26 mouse cellular contexts compared by ENCODE assay signal in the genomic region with DNA sequence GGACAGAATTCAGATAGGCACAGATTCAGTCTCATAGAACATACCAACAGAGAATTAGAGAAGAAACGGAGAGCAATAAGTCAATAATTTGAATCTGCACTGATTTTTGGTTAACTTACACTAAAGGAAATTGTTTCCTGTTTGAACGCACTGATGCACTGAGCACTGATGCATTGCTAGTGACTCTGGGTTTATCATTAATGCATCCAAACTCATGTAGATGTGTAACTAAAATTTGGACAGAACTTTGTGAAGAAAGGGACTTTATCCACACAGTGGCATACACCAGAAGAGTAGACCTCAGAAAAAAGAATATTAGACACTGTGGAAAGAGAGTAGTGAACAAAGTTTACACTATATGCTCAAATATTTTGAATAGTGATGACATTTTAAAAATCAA.
A peak's percentile ranks its signal among the peaks of the same experiment; 100 is the strongest.
DNase-seq lines count a peak whose midpoint lies in the region; ATAC-seq and TF ChIP-seq lines count a peak whose summit lies in the region.
"Had no signal": no experiment of that assay in that cellular context is flagged by ENCODE, and none has a peak within 500 bp of the region (broad histone marks: within the 10 kb centered on the region; RNA-seq: fewer than 3 reads in every experiment).

No protein-coding gene starts in this region.

- no peaks in the 10 kb centered on the region for H3K9me3 ChIP-seq in kidney, embryonic 14.5 days (ENCODE audit: control insufficient read depth, low read length)
- H3K9me3 ChIP-seq in kidney, embryonic 16.5 days (ENCODE audit: low read length) = no peaks in the 10 kb centered on the region
- H3K9me3 ChIP-seq: embryonic facial prominence, embryonic 13.5 days; embryonic facial prominence, embryonic 15.5 days; forebrain, embryonic 13.5 days; forebrain, embryonic 15.5 days; G1E had no signal

- TF ChIP-seq POLR2A in kidney, adult 2 months (IDR thresholded peaks at IDR 0.05; ENCODE audit: low read depth, low read length) = no peak

- H3K9ac ChIP-seq in kidney, embryonic 14.5 days (ENCODE audit: low read depth, low read length) = no peak overlapping the region
- H3K9ac ChIP-seq in kidney, embryonic 16.5 days (replicated peaks; ENCODE audit: low read length) = no peak overlapping the region
- H3K9ac ChIP-seq: embryonic facial prominence, embryonic 13.5 days; embryonic facial prominence, embryonic 15.5 days; forebrain, embryonic 13.5 days; forebrain, embryonic 15.5 days had no signal

- no peaks in the 10 kb centered on the region for H3K27me3 ChIP-seq in kidney, adult 2 months (replicated peaks; ENCODE audit: control insufficient read depth, insufficient read depth, low read length)
- H3K27me3 ChIP-seq in kidney, embryonic 14.5 days (ENCODE audit: control insufficient read depth, insufficient read depth, low read length) = no peaks in the 10 kb centered on the region
- no peaks in the 10 kb centered on the region for H3K27me3 ChIP-seq in kidney, embryonic 16.5 days (ENCODE audit: insufficient read depth, low read length)
- H3K27me3 ChIP-seq in Patski = no peaks in the 10 kb centered on the region
- H3K27me3 ChIP-seq: CH12.LX; embryonic facial prominence, embryonic 13.5 days; embryonic facial prominence, embryonic 15.5 days; forebrain, embryonic 13.5 days; forebrain, embryonic 15.5 days had no signal

- H3K4me2 ChIP-seq in kidney, embryonic 14.5 days (replicated peaks; ENCODE audit: low read depth, low read length) = no peak overlapping the region
- no peak overlapping the region for H3K4me2 ChIP-seq in kidney, embryonic 16.5 days (replicated peaks; ENCODE audit: low read depth, low read length)
- H3K4me2 ChIP-seq: embryonic facial prominence, embryonic 13.5 days; embryonic facial prominence, embryonic 15.5 days; forebrain, embryonic 13.5 days; forebrain, embryonic 15.5 days had no signal

- peak; percentile 76; the same call in 1 of the 2 replicates for ATAC-seq in kidney, embryonic 14.5 days (ENCODE audit: low FRiP score, low TSS enrichment)
- peak; percentile 86 for ATAC-seq in kidney, embryonic 16.5 days (ENCODE audit: low FRiP score, low TSS enrichment)
- peak; percentile 12 for ATAC-seq in Patski
- ATAC-seq: CD4-positive, CD25-positive, alpha-beta regulatory T cell, adult 4 months; forebrain, embryonic 13.5 days; forebrain, embryonic 15.5 days had no signal

- WGBS in kidney, adult 2 months = 38% methylated on average over 2 of the region's 2 CpGs
- WGBS in kidney, embryonic 14.5 days = 74% methylated on average over 2 of the region's 2 CpGs
- WGBS in kidney, embryonic 16.5 days = 59% methylated on average over 2 of the region's 2 CpGs

- POLR2A ChIA-PET in Patski (lab: Charles Lee) = no interaction called here

- CTCF ChIA-PET in Patski (lab: Charles Lee) = no interaction called here

- no peak for TF ChIP-seq CTCF in kidney, adult 2 months (conservative IDR thresholded peaks at IDR 0.05; ENCODE audit: insufficient read depth, insufficient read length, low read depth, low read length)
- TF ChIP-seq CTCF in Patski (IDR thresholded peaks at IDR 0.05) = no peak

- peak; percentile 65 for DNase-seq in kidney, adult 2 months
- no peak for DNase-seq in kidney, postnatal 4 days
- no peak for DNase-seq in kidney, postnatal 25 days
- no peak for DNase-seq in kidney, postnatal 14 days
- no peak for DNase-seq in Patski (ENCODE audit: low read depth, low spot score)
- DNase-seq: adrenal gland, adult 2 months; adrenal gland, postnatal 10 days; adrenal gland, postnatal 25 days; B cell, adult 2 months; cerebellum, adult 11 months; cerebellum, adult 18-20 months; cerebellum, adult 8-10 months; cerebellum, adult 9-11 months; cerebellum, postnatal 14 days; cerebellum, postnatal 36 days; embryo, embryonic 11 days had no signal

- H3K4me1 ChIP-seq in kidney, adult 2 months (ENCODE audit: control insufficient read depth, insufficient read depth, low read length) = no peaks in the 10 kb centered on the region
- no peaks in the 10 kb centered on the region for H3K4me1 ChIP-seq in kidney, embryonic 14.5 days (ENCODE audit: control insufficient read depth, insufficient read depth, low read length)
- H3K4me1 ChIP-seq in kidney, embryonic 16.5 days (ENCODE audit: insufficient read depth, low read length) = no peaks in the 10 kb centered on the region
- H3K4me1 ChIP-seq: embryonic facial prominence, embryonic 13.5 days; embryonic facial prominence, embryonic 15.5 days; forebrain, embryonic 13.5 days; forebrain, embryonic 15.5 days had no signal

- no peak overlapping the region for H3K27ac ChIP-seq in kidney, adult 2 months (ENCODE audit: insufficient read depth, low read depth, low read length)
- no peak overlapping the region for H3K27ac ChIP-seq in kidney, embryonic 14.5 days (ENCODE audit: low read depth, low read length)
- H3K27ac ChIP-seq in kidney, embryonic 16.5 days (ENCODE audit: low read length) = no peak overlapping the region
- H3K27ac ChIP-seq: embryonic facial prominence, embryonic 13.5 days; embryonic facial prominence, embryonic 15.5 days; forebrain, embryonic 13.5 days; forebrain, embryonic 15.5 days had no signal

- no peak overlapping the region for H3K4me3 ChIP-seq in kidney, adult 2 months (ENCODE audit: insufficient read depth, low read depth, low read length)
- no peak overlapping the region for H3K4me3 ChIP-seq in kidney, embryonic 14.5 days (ENCODE audit: low read length)
- no peak overlapping the region for H3K4me3 ChIP-seq in kidney, embryonic 16.5 days (ENCODE audit: low read length)
- H3K4me3 ChIP-seq: embryonic facial prominence, embryonic 13.5 days; embryonic facial prominence, embryonic 15.5 days; erythroblast, embryonic 14.5 days; forebrain, embryonic 13.5 days; forebrain, embryonic 15.5 days had no signal

- no peaks in the 10 kb centered on the region for H3K36me3 ChIP-seq in kidney, adult 2 months (ENCODE audit: control insufficient read depth, insufficient read depth, low read length)
- no peaks in the 10 kb centered on the region for H3K36me3 ChIP-seq in kidney, embryonic 14.5 days (ENCODE audit: control insufficient read depth, insufficient read depth, low read length)
- no peaks in the 10 kb centered on the region for H3K36me3 ChIP-seq in kidney, embryonic 16.5 days (ENCODE audit: insufficient read depth, low read length)
- H3K36me3 ChIP-seq: embryonic facial prominence, embryonic 13.5 days; embryonic facial prominence, embryonic 15.5 days; forebrain, embryonic 15.5 days; G1E had no signal

- in situ Hi-C loops in Patski (cut with MboI; ENCODE audit: low pct_unique_long_range_greater_than_20kb) = no loop called here

Comparison
In these comparisons a context has a peak if more than half of its experiments do, and no peak if none do; other contexts are left out.
1. ATAC-seq: peak in every context shown above with its lines; median percentile 86 in kidney, embryonic 16.5 days; 76 in kidney, embryonic 14.5 days; 12 in Patski.